Mouse (Mus musculus): Measurements from ENCODE around the gene 3110082I17Rik.
A peak's percentile ranks its signal among the peaks of the same experiment; 100 is the strongest.

Gene 3110082I17Rik

DNA sequence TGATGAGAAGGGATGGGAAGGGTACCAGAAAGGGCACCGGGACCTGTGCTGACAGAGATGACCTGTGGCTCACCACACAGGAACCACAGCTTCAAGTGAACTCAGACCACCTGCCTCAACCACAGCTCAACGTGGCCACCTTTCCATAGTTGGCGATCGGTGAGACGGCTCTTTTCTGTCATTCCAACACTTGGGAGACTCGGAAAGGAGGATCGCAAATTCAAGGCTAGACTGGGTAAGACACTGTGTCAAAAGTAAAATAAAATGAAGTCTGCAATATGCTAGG lies 82.1 kb downstream of the 3110082I17Rik start:
- no peak for DNase-seq (ENCODE audit: low spot score in 2 of 2)

GRCm38 (mm10) chr5:139377468-139378270 lies 82.7 kb downstream of the 3110082I17Rik start, which contains the start of gene Gpr146:
Gene Gpr146, plus strand, starts transcription at chr5:139377697.
- no peak for DNase-seq (ENCODE audit: low spot score in 2 of 2)

GRCm38 (mm10) chr5:139374841-139375240 lies 85.5 kb downstream of the 3110082I17Rik start:
- DNase-seq (ENCODE audit: low spot score in 2 of 2), result no peak

DNA sequence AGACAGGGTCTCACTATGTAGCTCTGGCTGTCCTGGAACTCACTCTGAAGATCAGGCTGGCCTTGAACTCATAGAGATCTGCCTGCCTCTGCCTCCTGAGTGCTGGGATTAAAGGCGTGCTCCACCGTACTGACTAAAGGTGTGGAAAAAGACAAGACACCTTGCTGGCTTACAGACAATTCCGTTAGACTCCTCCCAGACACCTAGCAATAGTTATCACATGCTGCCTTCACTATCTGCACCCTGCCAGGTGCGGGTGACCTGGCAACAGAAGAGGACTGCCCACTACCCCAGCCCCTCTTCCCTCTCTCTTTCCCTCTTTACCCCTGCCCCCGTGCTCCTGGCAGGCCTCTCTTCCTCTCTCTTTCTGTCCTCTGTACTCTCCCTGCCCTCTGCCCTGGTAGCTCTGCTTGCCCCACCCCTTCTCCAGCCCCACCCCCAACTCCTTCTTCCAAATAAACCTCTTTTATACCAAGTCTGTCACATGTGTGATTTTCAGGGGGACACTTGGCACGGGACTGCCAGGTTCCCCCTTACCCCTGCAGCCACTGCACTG lies 86.4 kb downstream of the 3110082I17Rik start:
- no peak for DNase-seq (ENCODE audit: low spot score in 2 of 2)

DNA sequence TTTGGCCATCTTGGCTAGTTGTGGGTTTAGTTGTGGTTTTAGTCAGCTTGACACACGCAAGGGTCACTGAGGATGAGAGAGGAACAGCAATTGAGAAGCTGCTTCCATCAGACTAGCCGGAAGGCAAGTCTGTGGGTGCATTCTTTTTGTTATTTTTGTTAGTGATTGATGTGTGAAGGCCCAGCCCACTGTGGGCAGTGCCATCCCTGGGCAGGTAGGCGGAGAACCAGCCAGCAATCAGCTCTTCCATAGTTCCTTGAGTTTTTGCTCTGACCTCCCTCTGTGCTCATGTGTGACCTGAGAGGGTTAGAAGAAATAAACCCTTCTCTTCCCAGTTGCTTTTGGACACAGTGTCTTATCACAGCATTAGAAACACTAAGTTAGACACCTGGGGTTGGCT lies 87.2 kb downstream of the 3110082I17Rik start:
- no peak for DNase-seq (ENCODE audit: low spot score in 2 of 2)

DNA sequence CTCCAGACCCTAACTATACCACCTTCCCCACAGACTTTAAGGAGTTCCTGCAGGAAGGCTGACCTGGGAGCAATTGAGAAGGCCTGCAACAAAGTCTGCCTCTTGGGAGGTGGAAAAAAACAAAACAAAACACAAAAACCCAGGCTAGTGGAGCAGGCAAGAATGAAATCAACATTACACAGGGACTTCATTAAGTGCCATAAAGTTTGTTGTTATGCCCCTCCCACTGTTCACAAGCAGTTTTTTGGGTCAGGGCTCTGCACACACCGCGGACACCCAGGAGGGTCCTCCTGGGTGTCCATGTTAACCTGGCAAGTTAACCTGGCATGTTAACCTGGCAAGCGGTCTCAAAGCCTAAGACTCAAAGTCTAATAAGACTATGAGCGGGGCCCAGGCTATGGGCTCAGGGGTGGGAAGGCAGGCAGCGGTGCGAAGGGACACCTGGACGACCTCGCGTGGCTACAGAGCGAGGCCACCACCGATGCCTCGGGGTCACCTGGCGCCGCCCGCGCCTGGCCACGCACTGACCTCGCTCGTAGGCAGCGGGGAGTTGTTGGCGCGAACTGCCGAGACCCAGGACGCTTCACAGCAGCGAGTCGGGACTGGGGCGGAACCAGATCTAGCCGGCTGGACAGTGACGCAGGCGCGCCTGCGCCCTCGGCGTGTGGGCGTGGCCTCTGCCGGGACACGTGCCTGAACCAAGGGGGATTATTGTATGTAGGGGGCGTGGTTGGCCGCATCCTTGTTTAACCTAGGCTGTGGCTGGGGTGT lies 88.5 kb downstream of the 3110082I17Rik start:
- peak; percentile 78 for DNase-seq (ENCODE audit: low spot score in 2 of 2)

DNA sequence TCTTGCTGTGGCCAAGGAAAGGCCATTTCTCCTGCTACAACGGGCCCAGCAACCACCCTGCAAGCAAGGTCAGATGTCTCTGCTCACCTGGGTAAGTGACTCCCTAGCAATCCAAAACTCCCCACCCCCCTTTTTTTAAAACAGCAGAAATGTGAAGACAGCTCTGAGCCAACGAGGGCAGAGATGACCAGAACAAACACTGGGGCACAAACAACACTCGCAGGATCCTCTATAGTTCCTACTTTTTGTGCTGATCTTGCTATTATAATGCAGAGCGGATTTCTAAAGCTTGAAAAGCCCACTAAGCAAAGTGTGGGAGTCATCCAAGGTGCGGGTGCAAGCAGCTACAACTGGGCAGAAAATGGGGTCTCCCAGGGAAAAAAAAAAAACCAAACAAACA lies 89.2 kb downstream of the 3110082I17Rik start:
- no peak for DNase-seq (ENCODE audit: low spot score in 2 of 2)

GRCm38 (mm10) chr5:139370336-139370735 lies 90.0 kb downstream of the 3110082I17Rik start:
- no peak for DNase-seq (ENCODE audit: low spot score in 2 of 2)

- no peak for DNase-seq (ENCODE audit: low spot score in 2 of 2)
Observed at GRCm38 (mm10) chr5:139368638-139369320, 91.5 kb downstream of the 3110082I17Rik start.

- DNase-seq (ENCODE audit: low spot score in 2 of 2), result no peak
Observed at GRCm38 (mm10) chr5:139367884-139368458, 92.4 kb downstream of the 3110082I17Rik start.

DNA sequence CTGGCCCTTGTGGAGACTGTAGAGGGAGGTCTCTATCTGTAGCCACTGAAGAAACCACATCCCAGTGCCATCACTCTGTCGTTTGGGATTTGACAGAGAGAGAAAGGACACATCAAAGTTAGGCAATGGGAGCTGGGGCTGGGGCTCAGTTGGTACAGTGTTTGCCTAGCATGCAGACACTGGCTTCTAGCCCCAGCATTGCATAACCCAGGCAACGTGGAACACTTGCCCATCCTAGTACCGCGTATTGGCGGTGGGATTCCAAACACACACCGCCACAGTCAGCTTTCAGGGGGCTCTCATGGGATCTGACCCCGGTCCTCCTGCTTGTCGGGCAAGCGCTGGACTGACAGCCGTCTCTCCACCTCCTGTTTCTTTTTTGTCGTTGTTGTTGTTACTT lies 93.8 kb downstream of the 3110082I17Rik start:
- DNase-seq (ENCODE audit: low spot score in 2 of 2), result no peak

DNA sequence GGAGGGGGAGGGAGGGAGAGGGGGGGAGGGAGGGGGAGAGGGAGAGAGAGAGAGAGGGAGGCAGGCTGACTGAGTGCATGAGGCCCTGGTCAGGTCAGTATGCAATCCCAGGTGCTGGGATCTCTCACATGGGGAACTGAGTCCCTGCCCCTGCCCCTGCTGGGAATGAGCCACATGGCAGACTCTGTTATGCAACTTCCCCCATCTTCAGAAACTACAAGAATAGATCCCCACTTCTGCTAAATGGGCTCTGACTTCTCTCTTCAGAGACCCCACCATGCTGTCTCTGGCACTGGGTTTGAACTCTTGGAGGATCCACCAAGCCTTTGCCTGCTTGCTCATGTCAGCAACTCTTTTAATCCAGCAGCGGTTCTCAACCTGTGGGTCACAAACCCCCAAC lies 94.5 kb downstream of the 3110082I17Rik start:
- no peak for DNase-seq (ENCODE audit: low spot score in 2 of 2)

- DNase-seq (ENCODE audit: low spot score in 2 of 2), result no peak
Observed at GRCm38 (mm10) chr5:139364911-139365571, 95.3 kb downstream of the 3110082I17Rik start.

- DNase-seq (ENCODE audit: low spot score in 2 of 2), result peak; percentile 95 to 99
Observed at GRCm38 (mm10) chr5:139364260-139364910, 95.9 kb downstream of the 3110082I17Rik start.

- DNase-seq (ENCODE audit: low spot score in 2 of 2), result no peak
Observed at GRCm38 (mm10) chr5:139363858-139364257, 96.5 kb downstream of the 3110082I17Rik start.

DNA sequence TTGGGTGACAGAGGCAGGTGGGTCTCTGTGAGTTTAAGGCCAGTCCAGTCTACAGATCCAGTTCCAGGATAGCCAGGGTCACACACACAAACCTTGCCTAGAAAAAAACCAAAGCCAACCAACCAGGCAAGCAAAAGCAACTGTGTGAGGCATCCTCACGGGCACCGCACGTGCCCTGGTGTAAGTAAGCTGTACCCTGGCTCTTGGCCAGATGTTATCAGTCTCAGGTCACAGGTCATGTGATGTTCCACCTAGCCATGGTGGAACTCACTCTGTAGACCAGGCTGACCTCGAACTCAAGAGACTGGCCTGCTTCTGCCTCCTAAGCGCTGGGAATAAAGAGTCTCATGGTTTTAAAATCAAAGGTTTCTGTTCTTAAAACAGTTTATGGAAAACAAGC lies 101.1 kb downstream of the 3110082I17Rik start:
- no peak for DNase-seq (ENCODE audit: low spot score in 2 of 2)

DNA sequence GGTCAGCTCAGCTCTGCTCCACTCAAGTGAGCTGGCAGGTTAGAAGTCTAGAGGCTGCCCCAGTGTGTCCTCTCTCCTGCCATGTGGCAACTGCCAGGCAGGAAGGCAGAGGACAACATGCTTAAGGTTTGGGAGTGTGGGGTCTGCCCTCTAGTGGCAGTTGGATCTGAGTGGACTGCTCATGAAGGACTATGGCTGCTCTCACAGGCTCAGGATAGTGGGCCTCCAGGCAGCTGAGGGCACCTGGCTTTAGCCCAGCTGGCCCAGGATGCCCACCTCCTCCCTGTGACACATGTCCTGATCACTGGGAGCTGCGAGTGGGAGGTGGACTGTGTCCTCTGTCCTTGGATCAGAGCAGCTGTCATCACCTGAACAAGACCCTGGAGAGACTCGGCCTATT lies 101.7 kb downstream of the 3110082I17Rik start:
- DNase-seq (ENCODE audit: low spot score in 2 of 2), result no peak

GRCm38 (mm10) chr5:139355235-139355772 lies 105.0 kb downstream of the 3110082I17Rik start:
- DNase-seq (ENCODE audit: low spot score in 2 of 2), result peak; percentile 71 to 75

- DNase-seq (ENCODE audit: low spot score in 2 of 2), result no peak
Observed at GRCm38 (mm10) chr5:139353946-139354345, 106.4 kb downstream of the 3110082I17Rik start.

DNA sequence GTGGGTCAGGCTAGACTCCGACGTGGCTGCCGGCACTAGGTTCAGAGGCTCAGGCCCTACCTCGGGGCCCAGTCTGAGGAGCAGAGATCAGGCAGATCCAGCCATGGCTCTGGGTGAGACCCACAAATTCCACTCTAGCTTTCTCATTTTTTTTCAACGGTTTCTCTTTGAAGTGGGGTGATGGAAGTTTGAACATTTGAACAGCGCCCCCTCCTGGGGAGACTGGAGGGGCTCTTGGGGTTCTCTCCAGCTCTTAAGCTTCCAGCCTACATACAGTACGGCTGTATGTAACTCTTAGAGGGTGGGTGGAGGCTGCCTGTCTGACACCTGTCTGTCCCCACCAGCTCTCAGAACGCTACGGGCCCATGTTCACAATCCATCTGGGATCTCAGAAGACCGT lies 106.8 kb downstream of the 3110082I17Rik start:
- no peak for DNase-seq (ENCODE audit: low spot score in 2 of 2)
